Mouse (Mus musculus) lung, embryonic 14.5 days (tissue): ENCODE data around the gene Vti1a. TPM values are rescaled to one million over a fixed set of nuclear protein-coding genes. Genes with fewer than 3 reads are reported as not detected.
A peak's percentile ranks its signal among the peaks of the same experiment; 100 is the strongest.

Experiments
- ATAC-seq: fragments of 200-750 bp; cut with Nextera tagmentation; 2 replicates; pipeline ENCODE4 v1.8.0; 2017; ENCODE audit warnings: mild to moderate bottlenecking, moderate TSS enrichment, moderate library complexity; ENCODE audit not compliant: insufficient read depth
- DNase-seq: peaks from one replicate; pipeline ENCODE4 v3.0.0-alpha.2; 2015
- H3K27ac ChIP-seq: fragments of 300-500 bp; sonication (generic); 2 replicates; pipeline ENCODE4 v1.5.1; 2014; ENCODE audit warnings: low read depth, mild to moderate bottlenecking, moderate library complexity
- H3K27me3 ChIP-seq: fragments of 300-500 bp; sonication (generic); 2 replicates; pipeline ENCODE4 v1.6.1; 2014; ENCODE audit warnings: low read length, control low read depth; ENCODE audit not compliant: insufficient read depth
- H3K36me3 ChIP-seq: fragments of 300-500 bp; sonication (generic); 2 replicates; pipeline ENCODE4 v1.6.1; 2014; ENCODE audit warnings: control low read depth; ENCODE audit not compliant: insufficient read depth
- H3K4me1 ChIP-seq: fragments of 300-500 bp; sonication (generic); 2 replicates; pipeline ENCODE4 v1.6.1; 2014; ENCODE audit warnings: antibody characterized with exemption, control low read depth; ENCODE audit not compliant: insufficient read depth
- H3K4me2 ChIP-seq: fragments of 300-500 bp; sonication (generic); 2 replicates; pipeline ENCODE4 v1.6.1; 2014; ENCODE audit warnings: mild to moderate bottlenecking
- H3K4me3 ChIP-seq: fragments of 300-500 bp; sonication (generic); 2 replicates; pipeline ENCODE4 v1.5.1; 2014; ENCODE audit warnings: low read depth, low read length
- H3K9ac ChIP-seq: fragments of 300-500 bp; sonication (generic); 2 replicates; pipeline ENCODE4 v1.6.1; 2014
- H3K9me3 ChIP-seq: fragments of 300-500 bp; sonication (generic); 2 replicates; pipeline ENCODE4 v1.6.1; 2016; ENCODE audit warnings: low read depth, low read length, control low read depth
- CTCF ChIP-seq: IDR thresholded peaks from 2 replicates; pipeline ENCODE4 v1.5.1; 2016; ENCODE audit warnings: antibody characterized with exemption, low read depth
- WGBS: fragments of 180-500 bp; shearing (Covaris S2); extraction: QIAGEN DNeasy Blood & Tissue Kit; methylation state at CpG from one replicate; pipeline ENCODE4 v1.1.7; 2014; 5-methylcytosine and 5-hydroxymethylcytosine counted together
- polyA plus RNA-seq: library from polyadenylated mRNA; unstranded; fragments of >200 nt; fragmentation: Nextera tagmentation; extraction: Ambion mirVana; gene quantifications from 2 replicates; pipeline ENCODE4 v1.2.1, GENCODE M21; 2014

Gene Vti1a
- polyA plus RNA-seq, 1 experiment from 2014 or later = 25.5 TPM

DNA sequence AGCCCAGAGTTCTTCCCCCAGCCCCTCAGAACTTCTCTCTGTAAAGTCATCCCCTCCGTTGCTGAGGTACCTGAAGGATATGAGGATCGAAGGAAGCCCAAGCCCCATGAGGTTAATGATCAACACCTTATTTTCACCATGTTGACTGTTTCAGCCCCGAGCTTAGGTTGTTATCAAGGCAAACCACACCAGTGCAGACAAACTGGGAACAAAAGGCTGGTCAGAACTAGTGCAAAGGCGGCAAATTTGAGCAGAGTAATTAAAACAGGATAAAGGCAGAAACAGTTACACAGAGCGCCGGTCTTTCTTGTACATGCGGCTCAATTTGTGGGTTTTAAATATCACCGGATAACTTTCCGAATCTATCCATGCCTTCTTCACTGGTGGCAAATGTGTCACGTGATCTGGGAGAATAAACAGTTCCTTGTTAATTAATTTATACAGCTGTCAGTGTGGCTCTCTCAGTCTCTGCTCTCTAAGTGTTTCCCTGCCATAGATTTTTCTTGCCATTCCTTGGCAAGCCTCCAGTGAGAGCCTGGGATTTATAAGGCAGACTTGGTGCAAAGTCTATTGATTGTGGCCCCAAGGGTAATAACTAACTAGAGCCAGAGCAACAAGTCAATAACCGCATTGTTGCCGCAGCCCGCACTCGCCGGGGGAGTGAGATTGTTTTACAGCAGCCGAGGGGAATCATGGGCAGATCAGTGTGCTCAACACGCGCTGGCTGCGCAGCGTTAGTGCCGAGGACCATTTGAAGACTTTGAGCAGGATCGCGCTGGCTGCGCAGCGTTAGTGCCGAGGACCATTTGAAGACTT is 277.0 kb downstream of the Vti1a start:
- H3K36me3 ChIP-seq = no peaks in the 10 kb centered on the region
- no peak overlapping the region for H3K4me3 ChIP-seq
- peaks cover 40% of the 10 kb centered on the region for H3K4me1 ChIP-seq
- H3K9me3 ChIP-seq = no peaks in the 10 kb centered on the region
- H3K27ac ChIP-seq = peak overlapping the region; percentile 58; the same call in 1 of the 2 replicates
- DNase-seq (peak; percentile 79), ATAC-seq (peak; percentile 72)
- 31% methylated on average over 26 of the region's 26 CpGs for WGBS
- no peak overlapping the region for H3K9ac ChIP-seq
- H3K4me2 ChIP-seq = peak overlapping the region; percentile 47
- H3K27me3 ChIP-seq = no peaks in the 10 kb centered on the region
- no peak for TF ChIP-seq CTCF

DNA sequence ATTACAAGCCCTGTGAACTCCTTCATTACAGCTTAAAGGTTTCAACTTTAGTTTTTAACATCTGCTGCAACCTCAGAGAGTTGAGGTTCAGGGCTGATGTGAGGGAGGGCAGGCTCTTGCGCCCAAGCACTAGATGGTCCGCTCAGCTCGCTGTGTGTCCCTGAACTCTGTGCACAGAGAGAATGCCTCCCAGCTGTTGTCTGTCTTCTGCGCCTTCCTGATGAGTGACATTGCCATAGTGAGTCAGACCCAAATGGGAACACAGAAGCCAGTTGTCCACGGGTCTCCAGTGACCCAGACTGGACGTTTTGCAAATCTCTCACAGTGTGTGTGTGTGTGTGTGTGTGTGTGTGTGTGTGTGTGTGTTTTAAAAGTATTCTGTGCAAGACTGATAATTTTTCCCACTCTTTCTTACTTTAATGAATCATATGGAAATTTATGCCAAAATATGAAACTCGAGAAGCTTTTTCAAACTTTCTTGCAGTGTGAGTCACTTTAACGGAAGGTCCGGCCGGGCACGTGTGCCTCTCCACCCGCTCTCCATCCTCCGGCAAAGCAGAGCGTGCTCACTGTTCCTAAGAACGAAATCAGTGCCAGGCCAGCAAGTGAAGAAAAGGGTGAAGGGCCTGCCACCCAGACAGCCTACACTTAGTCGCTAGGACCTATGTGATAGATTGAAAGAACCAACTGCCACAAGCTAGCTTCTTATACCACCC is 277.8 kb downstream of the Vti1a start:
- Histone ChIP-seq H3K27me3 (no peaks in the 10 kb centered on the region), H3K4me2 (peak overlapping the region; percentile 47), H3K9ac (no peak overlapping the region), H3K27ac (peak overlapping the region; percentile 58; the same call in 1 of the 2 replicates), H3K36me3 (no peaks in the 10 kb centered on the region), H3K4me1 (peaks cover 45% of the 10 kb centered on the region), H3K4me3 (no peak overlapping the region), H3K9me3 (no peaks in the 10 kb centered on the region)
- DNase-seq (peak; percentile 92), ATAC-seq (peak; percentile 93)
- TF ChIP-seq CTCF = no peak
- 33% methylated on average over 16 of the region's 16 CpGs for WGBS

DNA sequence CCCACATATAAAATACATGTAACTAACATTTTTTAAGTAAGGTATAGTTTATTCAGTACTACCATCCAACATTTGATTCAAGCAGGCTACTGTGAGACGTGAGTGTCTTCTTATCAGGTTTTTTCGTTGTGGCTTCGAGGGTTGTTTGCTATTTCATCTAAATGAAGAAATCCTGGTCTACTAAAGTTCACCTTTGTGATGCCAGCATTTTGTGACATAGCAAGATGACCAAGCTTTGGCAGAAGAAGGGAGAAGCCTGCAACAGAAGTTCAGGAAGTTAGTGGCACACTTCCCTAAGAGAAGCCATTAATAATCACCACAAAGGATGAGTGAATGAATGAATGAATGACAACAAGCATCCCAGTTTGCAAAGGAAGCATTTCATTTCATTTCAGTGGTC is 278.4 kb downstream of the Vti1a start:
- TF ChIP-seq CTCF = no peak
- H3K4me1 ChIP-seq = peaks cover 42% of the 10 kb centered on the region
- no peak for DNase-seq
- H3K9me3 ChIP-seq = no peaks in the 10 kb centered on the region
- no peak overlapping the region for H3K9ac ChIP-seq
- no peaks in the 10 kb centered on the region for H3K36me3 ChIP-seq
- no peak overlapping the region for H3K4me2 ChIP-seq
- H3K4me3 ChIP-seq = no peak overlapping the region
- WGBS = 70% methylated on average over 3 of the region's 3 CpGs
- no peak for ATAC-seq
- no peak overlapping the region for H3K27ac ChIP-seq
- no peaks in the 10 kb centered on the region for H3K27me3 ChIP-seq

- H3K9me3 ChIP-seq = no peaks in the 10 kb centered on the region
- H3K27ac ChIP-seq = peak overlapping the region; percentile 61; the same call in 1 of the 2 replicates
- peaks cover 41% of the 10 kb centered on the region for H3K4me1 ChIP-seq
- ATAC-seq (no peak), DNase-seq (no peak)
- no peak for TF ChIP-seq CTCF
- H3K4me2 ChIP-seq = peak overlapping the region; percentile 33; the same call in 1 of the 2 replicates
- 26% methylated on average over 9 of the region's 9 CpGs for WGBS
- no peak overlapping the region for H3K4me3 ChIP-seq
- no peaks in the 10 kb centered on the region for H3K27me3 ChIP-seq
- H3K36me3 ChIP-seq = no peaks in the 10 kb centered on the region
- no peak overlapping the region for H3K9ac ChIP-seq
These were observed 280.0 kb downstream of the Vti1a start for GRCm38 (mm10) chr19:55595945-55596649.

DNA sequence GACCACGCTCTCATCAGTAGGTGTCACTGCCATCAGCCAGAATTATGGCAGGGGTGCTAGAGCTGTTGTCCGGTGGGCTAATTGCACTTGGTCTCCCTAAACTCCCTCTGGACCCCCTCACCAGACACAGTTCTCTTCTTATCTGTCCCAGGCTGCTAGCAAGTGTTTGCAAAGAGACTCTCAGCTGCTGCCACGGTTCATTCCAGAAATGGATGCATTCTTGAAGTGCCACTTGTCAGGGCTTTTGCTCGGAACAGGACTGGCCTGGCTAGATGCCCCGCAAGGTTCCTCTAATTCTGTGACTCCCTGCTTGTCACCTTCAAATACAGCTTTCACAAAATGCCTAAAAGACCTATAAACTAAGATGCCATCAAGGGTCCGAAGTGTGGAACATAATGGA is 280.7 kb downstream of the Vti1a start:
- Histone ChIP-seq H3K4me2 (peak overlapping the region; percentile 33; the same call in 1 of the 2 replicates), H3K4me1 (peaks cover 41% of the 10 kb centered on the region), H3K36me3 (no peaks in the 10 kb centered on the region), H3K9ac (no peak overlapping the region), H3K27me3 (no peaks in the 10 kb centered on the region), H3K27ac (peak overlapping the region; percentile 61; the same call in 1 of the 2 replicates), H3K4me3 (no peak overlapping the region), H3K9me3 (no peaks in the 10 kb centered on the region)
- peak; percentile 59 for DNase-seq
- no peak for ATAC-seq
- WGBS = 31% methylated on average over 6 of the region's 6 CpGs
- TF ChIP-seq CTCF = no peak

DNA sequence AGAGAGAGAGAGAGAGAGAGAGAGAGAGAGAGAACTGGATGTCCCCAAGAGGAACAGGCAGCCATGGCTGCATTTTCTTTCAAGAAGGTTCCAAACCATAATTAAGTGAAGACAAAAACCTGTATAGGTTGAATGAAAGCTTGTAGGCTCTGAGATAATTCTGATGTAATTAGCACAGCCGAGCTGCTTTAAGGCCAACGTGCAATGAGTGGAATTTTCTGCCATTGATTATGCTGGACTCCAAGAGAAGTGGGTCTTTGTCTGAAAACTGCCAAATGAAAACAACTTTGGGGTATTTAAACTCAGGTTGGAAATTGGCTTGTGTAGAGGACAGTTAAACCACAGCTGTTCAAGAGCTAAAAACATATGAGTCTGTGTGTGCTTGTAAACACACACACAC is 281.2 kb downstream of the Vti1a start:
- TF ChIP-seq CTCF = no peak
- Histone ChIP-seq H3K9ac (no peak overlapping the region), H3K36me3 (no peaks in the 10 kb centered on the region), H3K9me3 (no peaks in the 10 kb centered on the region), H3K4me3 (no peak overlapping the region), H3K27ac (no peak overlapping the region), H3K27me3 (no peaks in the 10 kb centered on the region), H3K4me2 (no peak overlapping the region), H3K4me1 (peaks cover 41% of the 10 kb centered on the region)
- DNase-seq (no peak), ATAC-seq (no peak)
- 39% methylated on average over 2 of the region's 2 CpGs for WGBS
